Mouse (Mus musculus) fat pad, adult 2 months (tissue): ENCODE data around the gene Dok7.

Source experiments
- DNase-seq: peaks from one replicate; pipeline ENCODE4 v3.0.0-alpha.2; 2011; ENCODE audit warnings: low read depth, low spot score; ENCODE audit errors: extremely low read depth

Dok7 gene

DNA sequence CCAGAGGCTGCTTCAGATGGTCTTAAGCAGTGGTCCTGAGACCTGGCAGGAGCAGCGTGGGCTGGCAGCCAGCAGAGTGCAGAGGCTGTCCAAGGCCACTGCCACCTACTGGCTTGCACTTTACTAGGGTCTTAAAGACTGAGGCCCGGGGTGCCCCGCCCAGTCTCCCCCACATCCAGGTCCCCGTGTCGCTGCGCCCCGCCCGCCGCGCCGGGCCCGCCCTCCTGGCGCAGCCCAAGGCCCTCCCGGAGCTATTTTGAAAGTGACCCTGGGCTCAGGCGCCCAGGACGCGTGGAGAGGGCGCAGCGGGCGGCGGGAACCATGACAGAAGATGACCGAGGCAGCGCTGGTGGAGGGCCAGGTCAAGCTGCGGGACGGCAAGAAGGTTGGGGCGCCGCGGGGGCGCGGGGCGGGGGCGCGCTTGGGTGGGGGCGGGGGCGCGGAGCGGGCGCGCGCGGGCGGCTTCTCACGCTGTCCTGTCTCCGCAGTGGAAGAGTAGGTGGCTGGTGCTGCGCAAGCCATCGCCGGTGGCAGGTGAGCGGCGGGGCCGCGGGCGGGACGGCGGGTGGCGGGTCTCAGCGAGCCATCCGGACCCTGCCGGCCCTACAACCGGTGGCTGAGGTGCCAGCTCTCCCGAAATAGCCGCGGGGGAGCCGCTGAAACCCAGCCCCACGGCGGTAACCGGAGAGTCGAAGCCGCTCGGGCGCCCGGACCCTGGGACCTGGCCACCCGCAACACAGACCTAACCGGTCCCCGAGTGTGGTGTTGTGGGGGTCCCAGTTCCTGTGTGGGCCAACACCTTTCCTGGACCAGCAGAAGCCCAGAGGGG, at the start of gene Dok7:
Dok7 (plus strand) TSS at position 163 of the 829 bp plus-strand sequence.
- no peak for DNase-seq

DNA sequence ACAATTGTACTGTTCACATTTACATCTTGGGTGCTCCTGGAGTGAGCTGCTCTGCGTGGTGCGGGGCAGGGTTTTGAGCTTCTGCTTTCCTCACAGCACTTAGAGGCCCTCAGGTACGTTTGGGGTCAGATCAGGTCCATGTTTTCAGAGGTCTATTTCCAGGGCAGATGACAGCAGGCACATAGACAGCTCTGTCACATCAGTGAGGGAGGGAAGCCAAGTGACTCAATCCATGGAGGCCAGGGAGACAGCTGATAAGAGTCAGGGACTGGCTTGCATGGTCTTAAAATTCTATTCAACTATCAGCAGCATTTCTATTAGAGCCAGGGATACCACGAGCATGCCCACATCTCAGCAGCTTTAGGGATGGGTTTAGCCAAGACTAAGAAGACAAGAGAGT, 47.4 kb upstream of the Dok7 start:
- no peak for DNase-seq

DNA sequence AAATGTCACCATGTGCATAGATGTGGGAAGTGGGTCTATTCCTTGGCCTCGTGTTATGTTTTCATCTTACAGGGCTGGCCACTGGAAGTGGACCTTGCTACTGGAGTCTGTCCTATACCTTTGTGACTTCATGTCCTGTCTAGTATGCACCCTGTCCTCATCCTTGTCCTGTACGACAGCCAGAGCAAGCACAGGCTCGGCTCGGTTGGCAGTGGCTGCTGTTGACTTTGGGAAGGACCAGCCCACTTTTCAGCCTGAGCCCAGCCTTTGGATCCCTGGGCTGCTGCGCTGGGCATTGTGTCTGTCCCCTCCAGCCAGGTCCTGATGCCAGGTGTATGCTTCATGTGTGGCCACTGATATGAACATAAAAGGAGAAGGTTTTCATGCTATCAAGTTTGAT, 45.9 kb upstream of the Dok7 start:
- DNase-seq = no peak

DNA sequence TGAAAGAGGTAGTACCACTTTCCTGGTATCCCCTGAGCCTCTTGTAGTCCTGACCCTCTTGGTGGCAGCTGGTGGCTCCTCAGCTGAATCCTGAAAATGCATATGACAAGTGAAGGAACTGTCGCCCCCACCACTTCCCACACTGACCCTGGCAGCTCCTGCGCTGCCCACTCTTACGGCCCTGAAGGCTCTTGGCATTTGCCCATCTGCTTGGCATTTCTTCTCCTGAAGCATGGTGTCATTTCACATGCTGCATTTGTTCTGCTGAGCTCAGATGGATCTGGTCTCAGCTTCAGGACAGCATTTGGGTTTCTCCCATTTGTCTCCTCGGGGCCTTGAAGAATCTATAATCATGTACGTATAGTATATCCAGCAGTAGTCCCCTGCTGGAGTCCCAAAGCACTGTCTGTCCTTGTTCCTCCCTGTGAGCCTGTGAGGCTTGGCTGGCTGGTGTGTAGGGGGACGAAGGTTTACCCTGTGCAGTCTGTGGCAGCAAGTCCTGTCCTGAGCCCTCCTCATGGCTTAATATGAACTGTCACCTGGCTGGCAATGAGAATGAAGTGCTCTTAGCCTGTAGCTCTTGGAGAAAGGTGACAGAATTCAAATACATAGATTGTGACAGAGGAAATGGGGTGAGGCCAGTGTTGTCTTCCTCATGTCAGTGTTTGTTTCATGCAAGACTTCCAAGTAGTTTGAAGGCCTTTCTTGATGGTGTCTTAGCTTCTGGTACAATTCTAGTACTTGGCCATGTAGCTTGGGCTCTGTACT, 45.2 kb upstream of the Dok7 start:
- peak; percentile 96 for DNase-seq

DNA sequence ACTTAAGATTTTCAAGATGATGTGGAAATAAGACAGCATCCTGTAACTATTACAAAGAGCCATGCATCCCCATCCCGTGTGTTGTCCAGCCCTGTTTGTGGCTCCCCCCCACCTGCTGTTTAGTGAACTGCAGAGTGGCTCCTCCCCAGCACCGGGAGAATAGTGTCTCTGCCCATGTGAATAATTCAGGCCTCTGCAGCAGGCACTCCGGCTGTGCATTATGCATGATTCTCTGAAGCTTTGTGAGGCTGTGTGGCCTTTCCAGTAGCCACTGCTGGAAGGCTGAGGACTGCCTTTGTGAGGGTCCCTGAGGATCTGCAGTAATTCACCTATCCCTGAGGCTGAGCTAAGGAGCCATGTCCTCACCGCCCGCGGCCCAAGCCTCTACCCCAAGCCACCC, 42.5 kb upstream of the Dok7 start:
- DNase-seq = no peak

DNA sequence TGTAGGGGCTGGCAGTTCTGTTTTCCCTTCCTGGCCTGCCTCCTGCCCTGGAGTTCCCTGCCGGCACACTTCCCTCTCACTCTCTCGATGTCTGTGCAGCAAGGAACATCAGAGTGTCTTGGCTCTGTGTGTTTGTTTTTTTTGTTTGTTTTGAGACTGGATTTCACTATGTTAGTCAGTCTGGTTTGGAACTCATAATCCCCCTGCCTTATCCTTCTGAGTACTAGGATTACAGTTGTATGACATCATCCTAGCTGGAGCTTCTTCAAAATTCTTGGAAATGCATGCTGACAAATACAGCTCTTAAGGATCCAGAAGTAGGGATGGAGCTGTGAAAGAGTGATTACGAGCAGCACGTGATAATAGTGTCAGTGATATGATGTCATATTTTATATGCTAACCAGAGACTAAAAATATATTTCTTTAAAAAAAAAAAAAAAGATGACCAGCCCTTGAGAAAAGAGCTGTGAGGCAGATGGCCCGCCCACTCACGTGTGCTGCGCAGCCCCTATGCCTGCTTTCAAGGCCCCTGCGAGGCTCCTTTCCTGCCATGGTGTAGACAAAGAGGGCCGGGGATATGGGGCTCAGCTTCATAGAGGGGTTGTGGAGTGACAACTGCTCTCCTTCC, 36.8 kb upstream of the Dok7 start:
- no peak for DNase-seq

DNA sequence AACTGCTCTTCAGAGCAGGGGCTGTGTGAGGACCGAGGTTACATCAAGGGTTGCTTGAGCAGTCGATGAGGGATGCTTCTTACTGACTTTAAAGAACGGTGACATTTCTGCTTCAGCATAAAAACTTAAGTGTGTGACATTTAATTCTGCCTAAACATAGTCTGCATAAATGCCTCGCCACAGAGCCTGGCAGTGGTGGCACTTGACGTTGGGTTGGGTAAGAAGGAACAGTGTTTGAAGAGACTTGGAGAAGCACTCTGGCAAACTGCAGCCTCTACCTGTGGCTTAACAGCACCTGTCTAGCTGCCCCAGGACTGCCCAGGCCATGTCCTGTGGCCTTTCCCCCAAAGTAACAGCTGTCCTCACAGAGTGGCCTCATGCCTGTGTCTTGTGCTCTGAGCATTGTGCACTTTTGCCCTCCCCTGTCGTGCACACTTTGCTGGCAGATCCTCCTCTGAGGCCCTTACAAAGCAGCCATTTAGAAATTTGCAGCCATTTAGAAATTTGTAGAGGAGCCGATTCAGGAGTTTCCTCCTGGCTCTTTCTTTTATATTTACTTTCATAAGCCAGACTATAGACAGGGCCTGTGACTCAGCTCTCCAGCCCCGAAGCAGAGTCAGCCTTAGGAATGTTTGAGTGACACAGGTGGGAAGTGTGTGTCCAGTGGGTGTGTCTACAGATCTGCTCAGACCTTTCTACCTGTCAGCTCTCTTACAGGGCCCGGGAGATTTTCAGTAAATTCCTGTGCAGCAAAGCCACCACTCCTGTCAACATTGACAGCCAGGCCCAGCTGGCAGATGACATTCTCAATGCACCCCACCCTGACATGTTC, 35.9 kb upstream of the Dok7 start:
- no peak for DNase-seq

DNA sequence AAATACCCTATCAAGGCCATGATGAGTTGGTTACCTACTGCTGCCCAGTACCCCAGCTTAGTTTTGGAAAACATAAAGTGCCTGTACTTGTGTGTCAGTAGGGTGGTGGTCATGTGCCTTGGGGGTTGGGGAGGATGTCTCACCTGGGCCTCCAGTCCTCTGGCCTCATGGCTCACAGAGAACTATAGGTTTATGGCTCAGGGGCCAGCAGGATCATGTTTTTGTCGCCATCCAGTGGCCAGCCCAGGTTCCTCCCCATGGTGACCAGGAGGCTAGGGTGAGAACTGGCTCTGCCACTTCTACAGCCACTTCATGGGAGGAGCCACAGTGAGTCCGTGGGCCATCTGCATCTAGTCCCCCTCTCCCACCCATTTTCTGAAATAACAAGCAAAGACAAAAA, 31.6 kb upstream of the Dok7 start:
- no peak for DNase-seq

DNA sequence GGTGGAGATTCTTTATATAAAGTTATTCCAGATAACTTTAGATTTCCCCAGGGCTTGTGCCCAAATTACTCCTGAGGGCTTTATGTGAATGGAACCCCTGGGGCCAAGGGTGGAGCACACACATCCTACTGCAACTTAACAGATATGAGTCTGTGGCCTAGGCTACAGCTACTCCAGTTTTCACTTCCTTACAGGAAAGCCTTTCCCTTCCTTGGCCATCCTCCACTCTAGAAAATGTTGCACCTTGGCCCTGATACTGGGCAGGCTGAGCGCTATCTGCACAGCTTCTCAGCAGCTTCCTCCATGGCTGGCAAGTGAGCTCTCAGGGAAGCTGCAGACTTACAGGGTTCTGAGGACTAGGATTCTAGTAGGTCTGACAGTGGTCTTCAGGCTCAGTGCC, 27.3 kb upstream of the Dok7 start:
- DNase-seq = no peak

DNA sequence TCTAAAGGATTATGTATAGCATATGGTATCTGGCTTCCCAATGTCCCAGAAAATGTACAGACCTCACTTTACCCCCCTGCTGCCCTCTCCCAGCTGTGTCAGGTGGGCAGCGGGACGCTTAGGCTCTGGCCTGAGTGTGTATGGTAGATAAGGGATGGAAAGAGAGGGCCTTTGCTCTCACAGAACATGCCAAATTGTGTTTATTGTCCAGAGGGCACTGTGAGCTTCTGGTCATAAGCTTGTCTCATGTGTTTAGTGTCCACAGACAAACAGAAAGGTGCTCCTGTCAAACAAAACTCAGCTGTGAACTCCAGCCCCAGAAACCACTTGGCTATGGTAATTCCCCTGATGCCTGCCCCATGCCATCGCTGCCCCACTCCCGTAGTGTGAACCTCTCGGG, 26.8 kb upstream of the Dok7 start:
- no peak for DNase-seq

DNA sequence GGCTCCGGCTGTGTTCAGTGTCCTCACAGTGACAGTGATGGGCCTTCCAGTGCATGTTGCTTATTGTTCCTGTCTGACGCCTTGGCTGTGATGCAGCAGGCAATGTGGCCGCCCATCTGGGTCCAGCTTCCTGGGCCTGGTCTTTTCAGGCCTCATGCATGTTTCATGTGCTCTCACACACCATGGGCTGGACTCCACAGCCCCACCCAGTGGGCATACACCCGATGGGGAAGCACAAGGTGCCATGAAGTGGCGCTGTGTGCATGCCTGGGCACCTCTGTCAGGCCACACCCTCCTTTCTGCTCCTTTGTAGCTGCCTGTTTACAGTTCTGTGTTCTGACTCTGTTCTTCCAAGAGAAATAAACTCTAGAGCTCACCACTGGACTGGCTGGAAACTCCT, 23.5 kb upstream of the Dok7 start:
- DNase-seq = no peak

DNA sequence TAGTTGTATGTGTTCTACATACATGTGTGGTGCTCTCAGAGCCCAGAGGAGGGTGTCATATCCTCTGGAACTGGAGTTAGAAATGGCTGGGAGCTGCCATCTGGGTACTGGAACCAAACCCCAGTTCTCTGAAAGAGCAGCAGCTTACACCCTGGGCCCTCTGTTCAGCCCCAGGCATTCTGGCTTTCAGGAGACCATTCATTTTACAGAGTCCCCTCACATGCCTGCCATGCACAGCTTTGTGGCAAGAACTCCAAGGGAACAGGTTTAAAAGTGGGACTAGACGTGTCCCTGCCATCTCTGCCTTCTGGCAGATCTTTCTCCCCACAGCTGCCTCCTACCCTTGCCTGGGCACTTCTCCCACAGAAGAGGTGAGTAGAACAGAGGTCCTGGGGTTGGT, 22.9 kb upstream of the Dok7 start:
- DNase-seq = no peak

DNA sequence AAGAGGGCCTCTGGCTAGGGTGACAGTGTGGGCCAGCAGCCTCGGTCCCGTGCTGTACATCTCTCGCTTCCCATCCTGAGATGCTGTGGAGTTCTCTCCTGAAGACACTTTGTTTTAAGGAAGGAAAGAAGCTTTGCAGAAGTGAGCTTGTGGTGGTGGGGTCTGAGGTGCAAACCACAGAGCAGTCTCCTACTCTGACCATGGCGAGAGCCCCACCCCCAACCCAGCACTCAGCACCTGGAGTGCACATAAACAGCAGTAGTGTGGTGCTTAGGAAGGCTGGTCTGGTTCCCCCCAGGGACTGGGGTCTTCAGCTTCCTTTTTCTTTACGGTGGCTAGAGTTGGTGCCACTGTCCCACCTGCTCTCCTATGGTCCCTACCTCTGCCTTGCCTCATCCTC, 21.4 kb upstream of the Dok7 start:
- DNase-seq = no peak

DNA sequence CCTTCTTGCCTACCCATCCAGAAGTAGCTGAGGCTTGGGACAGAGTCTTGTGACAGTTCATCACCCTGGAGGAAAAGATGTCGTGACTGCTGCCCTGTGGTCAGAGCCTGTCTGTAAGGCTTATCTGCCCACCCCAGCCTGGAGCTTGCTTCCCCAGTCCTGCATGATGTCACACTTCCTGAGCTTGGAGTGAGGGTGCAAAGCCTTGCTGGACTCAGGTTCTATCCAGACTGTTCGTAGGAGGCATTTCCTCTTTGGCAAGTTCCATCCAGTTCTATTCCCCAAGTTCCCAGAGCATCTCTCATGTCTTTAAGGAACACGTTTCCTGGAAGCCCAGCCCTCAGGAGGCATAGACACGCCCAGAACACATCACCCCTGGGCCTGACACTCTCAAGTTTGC, 20.8 kb upstream of the Dok7 start:
- no peak for DNase-seq

DNA sequence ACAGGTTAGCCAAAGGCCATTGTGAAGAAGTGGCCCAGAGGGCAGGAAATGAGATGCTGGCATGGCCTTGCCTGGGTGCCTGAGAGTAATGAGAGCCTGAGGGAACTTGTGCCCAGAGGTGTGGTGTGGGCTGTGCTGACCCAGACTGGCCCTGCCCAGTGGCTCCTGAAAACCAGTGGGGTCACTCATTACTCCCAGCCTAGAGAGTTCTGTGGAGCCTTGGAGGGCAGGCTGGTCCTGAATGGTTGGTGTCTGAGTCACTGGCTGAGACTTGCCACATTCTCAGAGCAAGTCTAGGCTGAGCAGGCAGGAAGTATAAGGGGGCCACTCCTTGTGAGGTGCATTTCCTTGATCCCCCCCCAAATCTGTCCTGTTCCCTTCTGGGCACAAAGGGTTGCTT, 19.1 kb upstream of the Dok7 start:
- no peak for DNase-seq

DNA sequence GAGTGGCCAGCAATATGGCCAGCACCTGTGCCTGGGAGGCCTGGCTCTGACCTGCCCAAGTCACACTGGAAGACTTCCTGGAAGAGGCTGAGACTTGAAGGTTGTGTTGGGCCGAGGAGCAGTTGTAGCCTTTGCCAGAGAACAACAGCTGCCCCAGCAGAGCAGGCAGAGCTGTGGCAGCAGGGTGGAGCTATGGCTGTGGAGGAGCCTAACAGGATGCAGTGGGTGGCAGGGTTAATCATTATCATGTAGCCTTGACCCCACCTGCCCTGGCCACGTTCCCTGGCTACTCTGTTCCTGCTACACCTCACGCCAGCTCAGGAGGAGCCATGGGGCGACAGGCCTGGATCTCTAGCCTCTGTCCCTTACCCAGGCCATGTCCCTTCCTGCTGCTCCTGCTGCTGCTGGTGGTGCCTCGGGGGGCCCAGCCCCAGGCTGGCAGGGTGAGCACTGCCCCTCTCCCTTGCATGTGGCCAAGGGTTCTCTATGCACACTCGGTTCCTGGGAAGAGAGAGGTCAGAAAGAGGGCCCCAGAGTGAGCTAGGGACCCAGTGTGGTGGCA, 15.2 kb upstream of the Dok7 start, which contains the start of gene Hgfac:
Hgfac (plus strand) TSS at position 242 of the 562 bp plus-strand sequence.
- DNase-seq = no peak

DNA sequence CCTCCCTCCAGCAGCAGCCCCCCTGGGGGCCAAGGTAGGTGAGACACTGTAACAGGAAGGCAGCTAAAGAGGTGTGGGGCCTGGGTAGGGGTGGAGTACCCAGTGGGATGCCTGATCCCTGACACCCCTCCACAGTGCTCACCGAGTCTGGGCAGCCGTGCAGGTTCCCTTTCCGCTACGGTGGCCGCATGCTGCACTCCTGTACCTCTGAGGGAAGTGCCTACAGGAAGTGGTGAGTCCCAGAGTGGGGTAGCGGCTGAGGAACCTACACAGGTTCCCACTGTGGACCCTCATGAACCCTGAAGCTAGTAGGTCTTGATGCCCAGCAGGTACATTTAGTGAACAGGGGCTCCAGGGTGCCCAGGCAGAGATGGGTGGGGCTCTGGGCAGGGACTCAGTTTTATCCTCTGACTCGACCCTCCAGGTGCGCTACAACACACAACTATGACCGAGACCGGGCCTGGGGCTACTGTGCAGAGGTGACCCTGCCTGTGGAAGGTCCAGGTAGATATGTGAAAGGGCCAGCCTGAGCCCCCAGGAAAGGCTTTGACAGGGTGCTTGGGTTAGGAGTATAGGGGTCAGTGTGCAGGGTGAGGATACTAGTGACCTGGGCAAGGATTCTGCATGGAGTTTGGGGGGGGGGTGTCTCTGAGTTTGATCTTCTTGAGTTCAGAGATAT, 14.0 kb upstream of the Dok7 start:
- DNase-seq = no peak

DNA sequence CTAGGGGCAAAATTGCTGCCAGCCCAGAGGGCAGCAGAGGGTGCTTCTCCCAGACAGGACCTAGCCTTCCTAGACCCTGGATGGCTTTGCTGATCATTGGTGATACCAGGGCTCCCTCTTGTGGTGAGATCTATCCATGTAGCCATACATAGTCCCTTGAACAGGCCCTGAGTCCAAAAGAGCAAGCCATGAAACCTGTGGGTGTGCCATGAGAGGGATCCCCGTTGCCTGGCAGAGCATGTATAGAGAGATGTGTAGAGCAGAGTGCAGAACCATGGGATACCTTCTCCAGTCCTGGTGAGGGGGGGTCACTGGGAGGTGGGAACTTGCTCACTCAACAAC, 13.5 kb upstream of the Dok7 start:
- DNase-seq = no peak

DNA sequence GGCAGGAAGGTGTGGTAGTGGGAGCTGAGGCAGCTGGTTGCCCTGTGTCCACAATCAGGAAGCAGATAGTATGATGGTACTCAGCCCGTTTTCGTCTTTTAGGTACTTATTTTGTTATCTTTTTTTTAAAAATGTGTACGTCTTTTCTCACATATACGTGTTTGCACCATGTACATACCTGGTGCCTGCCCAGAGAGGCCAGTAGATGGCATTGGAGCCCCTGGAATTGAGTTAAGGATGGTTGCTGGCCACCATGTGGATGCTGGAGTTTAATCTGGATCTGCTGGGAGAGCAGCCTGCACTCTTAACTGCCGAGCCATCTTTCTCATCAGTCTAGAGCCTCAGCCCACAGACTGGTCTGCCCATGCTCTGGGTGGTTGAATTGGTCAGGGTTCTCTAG, 6.0 kb upstream of the Dok7 start:
- no peak for DNase-seq

DNA sequence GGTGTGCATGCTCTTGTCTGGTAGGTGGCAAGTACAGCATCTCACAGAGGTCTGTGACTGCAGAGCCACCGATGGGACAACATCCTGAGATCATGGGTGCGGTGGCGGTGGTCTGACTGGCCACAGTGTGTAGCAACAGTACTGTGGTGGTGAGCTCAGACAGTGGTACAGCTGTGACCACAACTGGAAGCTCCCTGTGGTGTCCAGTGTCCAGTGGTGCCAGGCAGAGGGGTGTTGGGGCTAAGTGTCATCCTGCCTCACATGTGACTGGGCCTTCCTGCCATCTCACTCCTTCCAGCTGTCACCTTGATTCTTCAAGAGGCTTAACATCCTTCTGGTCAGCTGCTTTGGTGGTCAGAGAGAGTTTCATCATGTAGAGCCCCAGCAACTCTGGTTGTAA, 1.9 kb upstream of the Dok7 start:
- no peak for DNase-seq
